Mouse (Mus musculus) megakaryocyte-erythroid progenitor cell, adult 5-6 weeks (primary cell): ENCODE measurements around the gene Rsbn1. TPM values are rescaled to one million over a fixed set of nuclear protein-coding genes. Genes with fewer than 3 reads are reported as not detected.

ENCODE experiments used
- ATAC-seq: replicated peaks from 2 replicates; pipeline ENCODE4 v1.8.0; 2016; ENCODE audit warnings: mild to moderate bottlenecking, inconsistent platforms; ENCODE audit not compliant: severe bottlenecking, poor library complexity, low FRiP score, low TSS enrichment
- total RNA-seq, 2 experiments: library from RNA; stranded (forward) in 1 of 2; stranded (reverse) in 1 of 2; fragments of 200-1000, 215-1000 nt in 1 of 2; fragments of >200 nt in 1 of 2; fragmentation: Nextera tagmentation in 1 of 2; gene quantifications; 2 replicates each; pipeline ENCODE4 v1.2.3; 2014 to 2017

Rsbn1 gene
- 22.9 and 25.1 TPM in 2 replicates for total RNA-seq (2014; fragmentation: Nextera tagmentation)
- total RNA-seq (2017) = 30.6 and 38.4 TPM in 2 replicates

DNA sequence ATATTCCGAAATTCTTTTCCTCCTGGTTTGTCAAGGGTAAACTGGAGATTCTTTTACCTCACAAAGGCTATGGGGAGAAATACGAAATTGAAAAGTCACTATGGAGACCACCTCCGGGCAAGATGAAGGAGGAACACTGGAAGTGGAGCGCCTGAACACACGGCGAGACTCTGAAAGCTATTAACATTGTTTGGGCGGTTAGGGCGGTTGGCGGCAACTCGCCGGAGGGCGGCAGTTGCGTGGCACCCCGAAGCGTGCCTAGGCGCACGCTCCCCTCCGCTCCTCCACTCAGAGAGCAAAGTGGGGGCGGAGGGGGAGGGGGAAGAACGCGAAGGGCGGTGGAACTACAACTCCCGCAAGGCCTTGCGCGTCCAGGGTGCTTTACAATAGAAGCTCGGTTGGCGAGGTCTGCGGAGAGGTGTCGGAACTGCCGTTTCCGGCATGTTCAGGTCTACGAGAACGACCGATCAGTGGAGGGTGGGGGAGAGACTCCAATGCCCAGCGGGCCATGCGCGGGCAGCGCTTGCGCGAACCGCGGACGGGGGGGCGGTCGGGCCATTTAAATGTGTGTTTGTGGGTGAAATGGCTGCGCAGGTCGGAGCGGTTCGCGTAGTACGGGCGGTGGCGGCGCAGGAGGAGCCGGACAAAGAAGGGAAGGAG, at the start of gene Rsbn1:
TSS of gene Rsbn1 (plus strand) at position 111 of the 660 bp plus-strand sequence.
- ATAC-seq = peak; percentile 97

DNA sequence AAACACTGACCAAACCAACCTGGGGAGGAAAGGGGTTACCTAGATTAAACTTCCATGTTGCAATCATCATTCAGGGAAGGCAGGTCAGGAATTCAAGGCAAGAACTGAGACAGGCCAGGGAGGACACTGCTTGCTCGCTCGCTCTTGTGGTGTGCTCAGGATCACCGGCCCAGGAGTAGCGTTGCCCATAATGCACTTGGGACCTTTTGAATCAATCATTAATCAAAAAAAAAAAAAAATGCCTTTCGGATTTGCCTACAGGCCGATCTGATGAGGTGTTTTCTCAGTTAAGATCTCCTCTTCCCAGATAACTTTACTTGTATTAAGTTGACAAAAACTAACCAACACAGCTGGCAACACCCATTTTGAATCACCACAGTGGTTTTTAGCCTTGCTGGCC, 49.7 kb upstream of the Rsbn1 start:
- ATAC-seq = no peak

- ATAC-seq = no peak
Measured at GRCm38 (mm10) chr3:103867424-103867971, 46.4 kb upstream of the Rsbn1 start.

GRCm38 (mm10) chr3:103868008-103868407, 45.9 kb upstream of the Rsbn1 start:
- no peak for ATAC-seq

GRCm38 (mm10) chr3:103872663-103873098, 41.2 kb upstream of the Rsbn1 start:
- no peak for ATAC-seq

DNA sequence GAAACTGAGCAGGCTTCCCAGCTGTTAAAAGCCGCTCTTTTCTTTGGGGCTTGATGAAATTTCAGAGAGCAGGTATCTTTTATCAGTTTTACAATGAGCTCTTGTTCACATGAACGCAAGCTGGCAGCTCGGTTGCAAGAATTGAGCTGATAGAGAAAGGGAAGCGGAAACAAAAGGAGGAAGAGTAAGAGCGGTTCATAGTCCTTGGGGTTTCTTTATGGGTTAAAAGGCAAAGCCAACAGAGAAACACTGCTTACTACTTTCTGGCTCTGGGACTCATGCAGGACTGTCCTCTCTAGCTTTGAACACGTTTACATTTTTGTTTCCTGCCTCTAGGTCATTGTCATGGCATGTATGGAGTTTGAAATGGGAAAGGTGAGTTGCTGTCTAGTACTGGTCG, 39.6 kb upstream of the Rsbn1 start:
- ATAC-seq = no peak

GRCm38 (mm10) chr3:103885946-103886345, 28.0 kb upstream of the Rsbn1 start:
- no peak for ATAC-seq

DNA sequence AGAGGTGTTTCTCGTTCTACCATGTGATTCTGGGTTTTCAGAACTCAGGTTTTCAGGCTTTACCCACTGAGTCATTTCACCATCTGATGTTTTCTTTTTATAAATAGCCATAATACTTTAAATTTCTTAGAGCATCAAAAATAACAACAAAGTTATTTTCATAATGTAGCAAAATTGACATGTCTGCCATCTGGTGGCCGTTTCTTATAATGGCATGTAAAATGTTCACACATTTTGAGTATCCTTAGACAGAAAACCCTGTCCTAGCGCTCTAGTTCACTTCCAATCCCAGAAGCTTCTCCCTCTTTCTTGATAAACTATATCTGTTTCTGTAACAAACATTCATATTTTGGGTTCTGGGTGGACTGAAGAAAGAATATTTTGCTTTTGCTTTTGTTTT, 26.3 kb upstream of the Rsbn1 start:
- 0 out of 2 replicates have a peak, but pooled peaks have one; percentile 63 for ATAC-seq

DNA sequence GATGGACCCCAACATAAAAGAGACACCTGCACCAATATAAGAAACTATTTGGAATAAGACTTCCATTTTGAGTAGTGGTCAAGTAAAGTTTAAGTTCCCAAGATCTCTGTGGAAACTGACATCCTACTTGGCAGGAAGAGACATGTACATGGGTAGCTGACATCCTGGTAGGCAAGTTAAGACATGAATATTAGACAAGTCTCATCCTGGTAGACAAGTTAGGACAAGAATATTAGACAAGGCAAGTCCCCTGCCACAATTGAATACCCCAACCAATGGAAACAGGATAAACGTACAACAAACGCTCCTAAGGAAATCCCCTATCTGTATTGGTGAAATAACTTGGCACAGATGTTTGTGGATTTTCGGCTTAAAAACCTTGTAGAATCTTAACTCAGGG, 20.5 kb upstream of the Rsbn1 start:
- no peak for ATAC-seq

- ATAC-seq = peak; percentile 97
Measured at GRCm38 (mm10) chr3:103904705-103905104, 9.2 kb upstream of the Rsbn1 start.

DNA sequence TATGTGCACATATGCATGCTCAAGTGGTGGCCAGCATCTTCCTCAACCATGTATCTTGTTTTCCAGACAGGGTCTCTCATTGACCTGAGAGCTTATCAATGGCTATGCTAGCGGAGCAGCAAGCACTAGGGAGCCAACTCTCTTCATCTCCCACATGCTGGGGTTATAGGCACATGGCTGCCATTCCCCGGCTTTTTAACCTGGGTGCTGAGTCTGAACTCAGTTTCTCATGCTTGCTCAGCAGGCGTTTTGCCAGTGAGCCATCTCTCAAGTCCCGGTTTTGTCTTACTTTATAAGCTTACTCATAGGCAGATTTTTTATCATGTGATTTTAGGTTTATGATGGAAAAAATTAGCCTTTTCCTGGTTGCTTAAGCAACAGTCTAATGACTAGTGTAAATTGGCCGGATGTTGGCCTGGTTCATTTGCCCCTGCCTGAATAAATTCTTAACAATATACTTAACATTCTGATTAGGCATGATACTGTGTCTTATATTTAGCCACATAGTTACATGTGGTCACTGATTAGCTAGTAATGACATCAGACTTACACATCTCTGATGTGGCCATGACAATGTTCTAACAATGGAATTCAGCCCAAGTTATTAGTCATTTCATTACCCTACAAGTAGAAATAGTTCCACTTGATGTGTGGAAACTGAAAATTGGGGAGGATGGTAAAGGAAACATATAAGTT, 6.4 kb upstream of the Rsbn1 start:
- 0 out of 2 replicates have a peak, but pooled peaks have one; percentile 26 for ATAC-seq

DNA sequence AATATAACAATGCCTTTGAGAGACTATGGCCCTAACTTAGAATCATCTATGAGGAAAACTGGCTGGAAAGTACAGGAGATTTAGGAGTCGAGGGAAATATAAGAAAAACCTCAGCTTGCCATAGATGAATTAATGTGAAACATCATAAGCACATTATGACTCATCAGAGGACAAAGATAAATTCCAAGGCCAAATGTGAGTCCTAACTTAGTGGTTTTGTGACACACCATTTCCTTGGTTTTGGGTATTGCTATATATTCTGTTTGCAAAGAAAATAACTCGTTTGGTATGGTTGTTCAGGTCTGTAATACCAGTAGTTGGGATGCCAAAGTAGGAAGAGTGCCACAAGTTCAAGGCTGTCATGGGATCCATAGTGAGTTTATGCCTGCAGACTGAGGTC, 5.1 kb upstream of the Rsbn1 start:
- no peak for ATAC-seq

GRCm38 (mm10) chr3:103913451-103913961, 414 bp upstream of the Rsbn1 start:
- peak; percentile 35; the same call in 1 of the 2 replicates for ATAC-seq

DNA sequence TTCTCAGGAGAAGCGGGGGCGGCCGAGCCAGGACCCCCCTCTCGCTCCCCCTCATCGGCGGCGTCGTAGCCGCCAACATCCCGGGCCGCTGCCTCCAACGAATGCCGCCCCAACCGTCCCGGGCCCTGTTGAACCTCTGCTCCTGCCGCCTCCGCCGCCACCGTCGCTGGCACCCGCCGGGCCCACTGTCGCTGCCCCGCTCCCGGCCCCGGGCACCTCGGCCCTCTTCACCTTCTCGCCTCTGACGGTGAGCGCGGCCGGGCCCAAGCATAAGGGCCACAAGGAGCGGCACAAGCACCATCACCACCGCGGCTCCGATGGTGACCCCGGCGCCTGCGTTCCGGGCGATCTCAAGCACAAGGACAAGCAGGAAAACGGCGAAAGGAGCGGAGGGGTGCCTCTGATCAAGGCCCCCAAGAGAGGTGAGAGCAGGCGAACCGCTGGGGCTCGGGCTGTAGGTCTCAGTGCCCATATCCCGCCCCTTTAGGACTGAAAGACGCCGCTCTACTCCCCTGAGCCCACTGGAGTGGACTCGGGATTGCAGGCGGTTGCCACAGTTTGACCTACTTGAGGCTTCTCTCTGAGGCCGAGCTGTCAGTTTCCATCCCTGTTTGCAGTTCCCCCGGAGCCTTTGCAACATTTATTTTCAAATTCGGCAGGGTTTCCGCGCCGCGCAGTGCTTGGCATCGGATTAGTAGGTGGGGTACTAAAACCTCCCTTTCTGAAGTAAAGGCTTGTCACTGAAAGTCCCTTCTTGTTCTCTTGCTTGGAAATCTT, 1.0 kb downstream of the Rsbn1 start:
- ATAC-seq = peak; percentile 30

GRCm38 (mm10) chr3:103915509-103915896, 1.6 kb downstream of the Rsbn1 start:
- ATAC-seq = no peak

DNA sequence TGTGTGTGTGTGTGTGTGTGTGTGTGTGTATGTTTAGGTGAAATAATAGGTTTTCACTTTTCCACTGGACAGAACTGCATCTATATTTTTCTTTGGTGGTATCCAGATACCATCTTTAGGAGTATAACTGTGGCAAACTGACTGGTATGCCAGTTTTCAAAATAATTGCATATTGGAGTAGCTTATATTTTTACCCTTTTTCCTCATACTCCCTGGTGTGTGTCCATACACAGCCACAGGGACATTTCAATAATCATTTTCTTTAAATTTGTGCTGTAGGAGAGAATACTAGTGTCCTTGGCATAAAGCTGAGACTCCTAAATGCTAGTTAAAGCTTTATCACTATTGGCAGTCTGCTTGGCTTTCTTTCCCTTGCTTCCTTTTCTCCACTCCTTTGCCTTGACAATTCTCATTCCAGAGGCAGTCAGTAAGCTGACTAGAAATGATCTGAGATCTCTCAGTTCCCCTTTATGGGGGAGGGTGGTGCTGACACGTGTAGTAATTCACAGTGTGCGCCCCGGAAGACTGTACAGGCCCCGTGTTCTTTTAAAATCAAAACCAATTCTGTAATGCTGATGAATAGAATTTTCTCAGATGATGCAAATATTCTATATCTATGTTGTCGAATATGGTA, 2.4 kb downstream of the Rsbn1 start:
- ATAC-seq = no peak

DNA sequence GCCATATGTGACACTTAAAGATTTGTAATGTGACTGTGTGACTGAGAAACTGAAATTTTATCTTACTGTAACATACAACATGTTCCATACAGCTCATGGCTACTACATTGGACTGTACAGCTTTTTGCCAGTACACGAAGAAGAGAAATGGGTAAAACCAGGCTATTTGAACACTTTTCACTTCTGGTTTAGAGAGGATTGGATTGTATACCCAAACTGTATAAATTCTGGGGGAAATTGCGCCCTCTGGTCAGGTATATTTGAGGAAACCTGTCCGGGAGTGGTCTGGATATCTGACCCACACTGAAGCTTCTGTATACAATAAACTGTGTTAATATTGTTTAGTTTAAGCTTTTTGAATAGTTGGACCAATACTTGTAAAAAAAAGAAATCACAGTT, 2.9 kb downstream of the Rsbn1 start:
- ATAC-seq = no peak

- ATAC-seq = peak; percentile 58
Measured at GRCm38 (mm10) chr3:103920094-103920493, 6.2 kb downstream of the Rsbn1 start.

GRCm38 (mm10) chr3:103925302-103925701, 11.4 kb downstream of the Rsbn1 start:
- ATAC-seq = no peak
